Comparison of ENCODE assay signal across 8 mouse cellular contexts in genomic region chr15:8108360-8108965, GRCm38 (mm10). TPM values are rescaled to one million over a fixed set of nuclear protein-coding genes. Genes with fewer than 3 reads are reported as not detected.
A peak's percentile ranks its signal among the peaks of the same experiment; 100 is the strongest.
DNase-seq lines count a peak whose midpoint lies in the region; ATAC-seq and TF ChIP-seq lines count a peak whose summit lies in the region.

No protein-coding gene starts in this region.

- TF ChIP-seq CTCF in G1E (IDR thresholded peaks at IDR 0.05; ENCODE audit: low read depth, low read length): no peak
- TF ChIP-seq CTCF in forebrain, postnatal 0 days (IDR thresholded peaks at IDR 0.05; ENCODE audit: low read depth): no peak

- WGBS in heart, embryonic 12.5 days: 51% methylated on average over 19 of the region's 19 CpGs
- 65% methylated on average over 19 of the region's 19 CpGs for WGBS in forebrain, postnatal 0 days

- no peak for DNase-seq in heart, adult 8-10 months (ENCODE audit: low spot score)
- DNase-seq in G1E (ENCODE audit: low spot score): no peak
- DNase-seq in forebrain, postnatal 0 days: no peak
- DNase-seq in lung, postnatal 10 days: peak; percentile 1
- no peak for DNase-seq in thymus, postnatal 14 days
- no peak for DNase-seq in gastrocnemius, adult 8-10 months (ENCODE audit: low spot score in 2 of 2)

- H3K4me3 ChIP-seq in heart, embryonic 12.5 days: peak overlapping the region; percentile 91
- peak overlapping the region; percentile 79 for H3K4me3 ChIP-seq in G1E (ENCODE audit: low read depth, low read length)
- H3K4me3 ChIP-seq in forebrain, postnatal 0 days (ENCODE audit: low read depth, low read length): peak overlapping the region; percentile 62

- H3K27me3 ChIP-seq in heart, embryonic 12.5 days (replicated peaks): no peaks in the 10 kb centered on the region
- no peaks in the 10 kb centered on the region for H3K27me3 ChIP-seq in G1E (ENCODE audit: insufficient read depth, low read length)
- H3K27me3 ChIP-seq in forebrain, postnatal 0 days (ENCODE audit: insufficient read depth, low read length): no peaks in the 10 kb centered on the region

- no peak for ATAC-seq in heart, embryonic 12.5 days (ENCODE audit: insufficient number of reproducible peaks, low FRiP score)
- no peak for ATAC-seq in G1E (ENCODE audit: extremely low read depth, insufficient number of reproducible peaks, low FRiP score, poor library complexity, severe bottlenecking)
- ATAC-seq in forebrain, postnatal 0 days: no peak; the same call in 1 of the 2 replicates
- ATAC-seq in inflammation-experienced regulatory T-cells, adult 6 months: no peak

- peak overlapping the region; percentile 86 for H3K4me2 ChIP-seq in heart, embryonic 12.5 days
- peak overlapping the region; percentile 77 for H3K4me2 ChIP-seq in forebrain, postnatal 0 days (ENCODE audit: low read depth)

- no peaks in the 10 kb centered on the region for H3K9me3 ChIP-seq in heart, embryonic 12.5 days (replicated peaks)
- H3K9me3 ChIP-seq in G1E (replicated peaks): no peaks in the 10 kb centered on the region
- no peaks in the 10 kb centered on the region for H3K9me3 ChIP-seq in forebrain, postnatal 0 days (ENCODE audit: low read length)

- peaks cover 12% of the 10 kb centered on the region for H3K36me3 ChIP-seq in heart, embryonic 12.5 days
- peaks cover 27% of the 10 kb centered on the region for H3K36me3 ChIP-seq in G1E (replicated peaks)
- H3K36me3 ChIP-seq in forebrain, postnatal 0 days (ENCODE audit: insufficient read depth): peaks cover 8% of the 10 kb centered on the region

- peak overlapping the region; percentile 95 for H3K9ac ChIP-seq in heart, embryonic 12.5 days
- H3K9ac ChIP-seq in forebrain, postnatal 0 days: peak overlapping the region; percentile 69

- H3K27ac ChIP-seq in heart, embryonic 12.5 days (ENCODE audit: poor library complexity, severe bottlenecking): peak overlapping the region; percentile 79
- peak overlapping the region; percentile 82 for H3K27ac ChIP-seq in forebrain, postnatal 0 days (ENCODE audit: low read depth, low read length)

- peaks cover 19% of the 10 kb centered on the region for H3K4me1 ChIP-seq in heart, embryonic 12.5 days (replicated peaks)
- H3K4me1 ChIP-seq in G1E (ENCODE audit: insufficient read depth, low read depth, low read length): peaks cover 44% of the 10 kb centered on the region
- peaks cover 11% of the 10 kb centered on the region for H3K4me1 ChIP-seq in forebrain, postnatal 0 days (ENCODE audit: insufficient read depth)

RNA-seq across cellular contexts. Expression of gene Nup155, which starts 0.6 kb away (rescaled TPM):
- 18.0 and 18.7 TPM in 2 replicates for polyA plus RNA-seq in heart, embryonic 12.5 days (2016; fragmentation: Nextera tagmentation; extraction: Ambion mirVana)
- 10 to 100 TPM in 3 of 4 experiments, 1 to 10 TPM in 1; 9.5 to 11.4 (median 10.4) TPM for total RNA-seq in heart, adult 8-10 months (2022)
- total RNA-seq in G1E (2014; fragmentation: Nextera tagmentation): 95.7 and 100 TPM in 2 replicates
- total RNA-seq in G1E (2017): 85.6 and 87.6 TPM in 2 replicates
- 2.9 and 5.0 TPM in 2 replicates for polyA plus RNA-seq in G1E (2012)
- total RNA-seq in forebrain, postnatal 0 days (2014; rRNA removed): 28.0 and 46.9 TPM in 2 replicates
- polyA plus RNA-seq in forebrain, postnatal 0 days (2015; fragmentation: Nextera tagmentation; extraction: Ambion mirVana): 4.3 and 6.2 TPM in 2 replicates
- polyA plus RNA-seq in inflammation-experienced regulatory T-cells, adult 6 months (2017; shearing (Covaris generic)): 10 to 100 TPM in 2 of 3 experiments, 1 to 10 TPM in 1; 9.6 to 11.9 (median 11.2) TPM
- 1 to 10 TPM; 8.5 to 9.0 (median 8.8) TPM for total RNA-seq in gastrocnemius, adult 8-10 months (2022)

RNA-seq across cellular contexts. Expression of gene Wdr70, which starts 9.5 kb away (rescaled TPM):
- polyA plus RNA-seq in heart, embryonic 12.5 days (2016; fragmentation: Nextera tagmentation; extraction: Ambion mirVana): 40.5 and 43.4 TPM in 2 replicates
- total RNA-seq in heart, adult 8-10 months (2022): 10 to 100 TPM; 18.8 to 22.6 (median 21.3) TPM
- total RNA-seq in G1E (2014; fragmentation: Nextera tagmentation) (71.4 and 84.9 TPM in 2 replicates), G1E (2017) (46.4 and 59.8 TPM in 2 replicates)
- polyA plus RNA-seq in G1E (2012): 25.2 and 27.3 TPM in 2 replicates
- 57.9 and 66.8 TPM in 2 replicates for total RNA-seq in forebrain, postnatal 0 days (2014; rRNA removed)
- 63.8 and 71.3 TPM in 2 replicates for polyA plus RNA-seq in forebrain, postnatal 0 days (2015; fragmentation: Nextera tagmentation; extraction: Ambion mirVana)
- polyA plus RNA-seq in inflammation-experienced regulatory T-cells, adult 6 months (2017; shearing (Covaris generic)): 10 to 100 TPM; 30.0 to 36.8 (median 30.3) TPM
- total RNA-seq in gastrocnemius, adult 8-10 months (2022): 10 to 100 TPM; 20.3 to 22.8 (median 21.2) TPM
